Mouse (Mus musculus): Measurements from ENCODE around the gene Heatr5b.
"Not testable (repeated sequence)": the region's sequence is repeated elsewhere in the genome, so short reads cannot be mapped to it uniquely, and the experiment has no call there.

Gene Heatr5b

GRCm38 (mm10) chr17:78834856-78835835 lies at the start of gene Heatr5b, which contains the start of gene Gpatch11:
TSS of gene Heatr5b (minus strand) at chr17:78835364.
TSS of gene Gpatch11 (plus strand) at chr17:78835567.
- DNase-seq, result peak; percentile 99

- DNase-seq, result no peak
These were observed 48.1 kb upstream of the Heatr5b start for GRCm38 (mm10) chr17:78883291-78883690.

DNA sequence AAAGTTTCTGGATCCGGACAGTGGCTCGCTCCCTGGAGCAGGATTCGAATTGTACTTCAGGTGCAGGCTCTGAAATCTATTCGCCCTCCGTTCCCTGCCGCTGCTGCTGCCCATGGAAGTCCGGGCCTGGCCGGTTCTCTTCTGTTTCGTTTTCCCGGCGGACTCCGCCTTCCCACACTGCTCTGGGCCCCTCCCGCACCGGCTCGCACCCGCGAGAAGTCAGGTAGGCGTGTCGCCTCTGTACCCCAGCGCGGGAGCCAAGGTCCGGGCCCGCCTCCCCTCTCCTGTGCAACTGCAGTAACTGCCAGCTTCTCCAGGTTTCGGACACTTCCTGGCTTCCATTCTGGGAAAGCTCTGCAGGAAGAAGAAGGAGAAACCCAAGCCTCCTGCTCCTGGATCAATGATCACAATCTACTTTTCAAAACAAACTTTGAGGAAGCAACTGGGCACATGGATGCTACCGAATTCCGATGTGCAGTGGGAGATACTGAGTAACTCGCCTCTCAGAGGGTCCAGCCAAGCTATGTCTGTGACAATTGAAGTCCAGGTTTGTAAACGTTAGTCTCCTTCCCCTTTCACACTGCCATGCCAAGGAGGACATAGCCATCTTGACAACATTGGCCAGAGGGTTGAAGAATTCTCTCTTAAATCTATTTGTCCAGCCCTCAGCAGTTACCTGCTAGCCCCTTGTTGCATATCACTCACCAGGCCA lies 47.4 kb upstream of the Heatr5b start, which contains the start of gene Eif2ak2:
Gene Eif2ak2, minus strand, starts transcription at position 173 of the 712 bp plus-strand sequence.
- peak; percentile 76 for DNase-seq

- peak; percentile 37 for DNase-seq
These were observed 46.7 kb upstream of the Heatr5b start for GRCm38 (mm10) chr17:78881878-78882304.

DNA sequence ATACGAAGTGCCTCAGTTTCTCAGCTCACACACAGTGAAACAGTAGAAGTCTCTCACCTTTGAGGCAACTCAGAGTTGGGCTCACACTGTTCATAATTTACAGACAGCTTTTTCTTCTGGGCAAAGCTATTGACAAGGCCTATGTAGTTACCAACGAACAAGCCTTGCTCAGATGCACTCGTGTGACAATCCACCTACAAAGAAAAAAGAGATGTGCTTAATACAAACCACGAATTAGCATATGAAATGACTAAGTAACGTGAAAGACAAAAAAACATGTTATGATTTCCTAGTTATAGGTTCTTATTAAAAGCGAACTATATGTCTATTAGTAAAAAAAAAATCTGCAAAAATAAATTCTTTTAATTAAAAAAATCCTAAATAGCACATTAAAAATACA lies 38.7 kb upstream of the Heatr5b start:
- DNase-seq, result no peak

- no peak for DNase-seq
These were observed 21.1 kb upstream of the Heatr5b start for GRCm38 (mm10) chr17:78856243-78856642.

DNA sequence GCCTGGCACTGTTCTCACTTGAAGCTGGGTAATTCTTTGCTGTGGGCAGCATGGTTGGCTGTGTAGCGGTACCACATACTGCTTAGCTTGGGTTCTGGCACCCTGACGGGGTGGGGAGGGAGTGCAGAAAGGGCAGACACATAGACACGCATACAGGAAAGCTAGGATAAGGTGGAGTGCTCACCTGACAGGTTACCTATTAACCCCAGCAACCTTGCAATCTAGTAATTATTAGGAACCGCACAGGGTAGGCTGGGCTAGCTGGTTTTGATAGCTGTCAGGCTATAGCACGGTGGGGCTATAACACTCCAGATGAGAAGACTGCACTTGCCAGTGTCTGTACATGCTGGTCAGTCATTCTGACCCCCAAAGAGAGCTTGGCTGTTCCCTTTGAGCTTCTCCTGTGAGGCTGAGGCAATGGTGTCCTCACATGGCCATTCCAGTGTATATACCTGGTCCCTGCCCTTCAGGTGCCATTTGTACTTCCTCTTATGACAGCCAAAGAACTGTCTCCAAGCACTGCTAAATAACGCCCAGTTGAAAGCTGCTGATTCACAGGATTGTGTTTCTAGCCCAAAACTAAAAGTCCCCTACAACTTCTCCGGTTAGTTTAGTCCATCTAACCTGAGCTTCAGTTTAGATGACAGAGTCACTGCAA lies 7.2 kb upstream of the Heatr5b start:
- no peak for DNase-seq

DNA sequence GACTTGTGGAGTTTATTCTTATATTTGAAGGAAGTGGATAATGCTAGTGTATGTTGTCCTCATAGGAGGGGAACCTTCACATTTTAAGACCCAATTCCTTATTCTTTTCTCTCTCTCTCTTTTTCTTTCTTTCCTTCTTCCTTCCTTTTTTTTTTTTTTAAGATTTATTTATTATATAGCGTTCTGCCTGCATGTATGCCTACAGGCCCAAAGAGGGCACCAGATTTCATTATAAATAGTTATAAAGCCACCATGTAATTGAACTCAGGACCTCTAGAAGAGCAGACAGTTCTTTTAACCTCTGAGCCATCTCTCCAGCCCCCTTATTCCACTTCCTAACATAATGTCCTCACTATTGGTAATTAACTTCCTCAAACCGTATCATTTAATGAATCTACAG lies 892 bp upstream of the Heatr5b start:
- DNase-seq, result no peak

DNA sequence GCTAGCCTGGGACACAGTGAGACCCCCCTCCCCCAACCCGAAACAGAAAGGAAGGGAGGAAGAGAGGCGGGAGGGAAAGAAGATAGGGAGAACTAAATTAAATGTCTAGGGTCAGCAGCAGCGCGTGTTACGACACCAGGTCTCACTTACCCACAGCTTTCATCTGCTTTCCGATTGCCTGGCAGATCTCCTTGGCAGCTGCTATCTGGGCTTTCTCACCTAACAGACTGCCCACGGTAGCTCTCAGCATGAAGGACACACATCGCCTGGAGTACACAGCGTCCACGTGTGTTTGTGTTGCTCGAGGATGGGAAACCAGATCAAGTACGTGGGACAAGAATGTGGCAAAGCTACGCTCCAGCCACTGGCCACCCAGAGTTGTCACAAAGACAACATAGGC lies 10.8 kb downstream of the Heatr5b start:
- DNase-seq, result no peak

DNA sequence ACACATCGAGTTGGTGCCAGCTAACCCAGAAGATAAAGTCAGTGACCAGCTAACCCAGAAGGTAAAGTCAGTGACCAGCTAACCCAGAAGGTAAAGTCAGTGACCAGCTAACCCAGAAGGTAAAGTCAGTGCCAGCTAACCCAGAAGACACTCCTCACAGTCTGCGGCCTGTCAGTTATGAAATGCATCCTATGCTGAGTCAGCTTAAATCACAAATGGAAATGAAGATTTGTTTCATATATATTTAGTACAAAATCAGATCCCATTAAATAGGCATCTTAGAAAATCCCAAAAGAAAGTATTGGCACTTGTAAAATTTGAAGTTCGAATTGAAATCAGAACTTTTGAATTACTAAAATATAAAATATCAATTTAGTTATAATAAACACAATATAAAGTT lies 25.6 kb downstream of the Heatr5b start:
- DNase-seq, result no peak

DNA sequence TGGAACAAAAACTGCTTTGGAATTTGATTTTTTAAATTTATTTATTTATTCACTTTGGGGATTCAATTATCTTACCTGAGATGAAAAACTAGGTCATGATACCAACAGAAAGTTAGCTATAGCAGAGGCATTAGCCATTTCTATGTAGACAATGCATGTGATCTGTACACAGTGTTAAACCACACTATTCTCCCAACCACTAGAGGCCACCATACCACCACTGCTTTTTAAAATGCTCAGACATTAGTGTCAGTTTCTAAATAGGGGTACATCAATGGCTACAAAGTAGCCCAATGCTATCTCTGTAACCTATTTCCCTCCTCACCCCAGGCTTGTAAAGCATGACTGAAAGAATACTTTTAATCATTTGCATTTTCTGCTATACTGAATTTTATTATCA lies 26.1 kb downstream of the Heatr5b start:
- peak; percentile 11 for DNase-seq

DNA sequence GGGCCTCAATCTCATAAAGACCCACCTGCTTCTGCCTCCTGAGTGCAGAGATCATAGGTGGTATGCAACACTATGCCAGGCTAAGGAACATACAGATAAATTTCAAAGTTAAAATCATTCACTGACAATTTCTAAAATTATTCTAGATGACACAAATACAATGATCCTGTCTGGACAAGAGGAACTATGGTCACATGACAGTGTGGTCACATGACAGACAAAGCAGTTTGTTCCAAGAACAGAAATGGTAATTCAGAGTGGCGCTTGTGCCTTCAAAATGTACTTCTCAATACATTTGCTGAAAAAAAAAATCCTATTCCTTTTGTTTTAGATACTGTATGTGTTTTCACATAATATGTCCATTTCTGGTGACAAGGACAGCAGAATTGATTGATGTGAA lies 37.9 kb downstream of the Heatr5b start:
- no peak for DNase-seq

DNA sequence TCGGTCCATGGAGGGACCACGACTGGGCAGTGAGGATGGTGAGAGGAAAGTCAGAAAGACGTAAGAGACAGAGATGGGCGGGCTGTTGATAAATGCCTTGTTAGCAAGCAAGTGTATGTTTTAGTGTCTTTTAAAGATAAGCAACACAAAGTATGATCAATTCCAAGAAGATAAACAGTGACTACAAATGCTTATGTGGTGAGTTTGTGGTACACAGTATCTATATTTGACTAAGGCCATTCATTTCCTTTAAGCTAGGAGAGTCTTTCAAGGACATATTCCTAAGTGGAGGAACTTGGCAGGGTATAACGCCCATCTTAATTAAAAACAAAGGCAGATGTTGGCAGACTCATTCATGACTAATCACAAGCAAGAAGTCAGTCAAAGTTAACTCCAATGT lies 40.8 kb downstream of the Heatr5b start:
- no peak for DNase-seq

DNA sequence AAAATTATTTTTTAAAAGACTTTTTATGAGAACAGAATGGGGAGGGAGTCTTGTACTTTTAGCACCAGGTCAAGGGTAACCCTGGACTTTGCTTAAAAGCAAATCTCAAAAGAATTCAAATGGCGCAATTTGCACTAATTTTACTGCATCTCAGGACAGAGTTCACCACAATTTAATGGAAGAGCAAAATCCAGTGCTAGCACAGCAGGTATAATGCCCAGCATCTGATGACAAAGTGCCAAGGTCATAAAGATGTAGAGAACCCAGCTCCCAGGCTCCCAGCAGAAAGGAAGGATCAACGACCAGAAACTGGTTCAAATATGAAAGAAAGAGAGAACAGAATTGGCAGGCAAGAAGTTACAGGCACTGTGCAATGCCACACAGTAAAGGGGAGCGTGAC lies 43.0 kb downstream of the Heatr5b start:
- DNase-seq, result no peak

- no peak for DNase-seq
These were observed 43.5 kb downstream of the Heatr5b start for GRCm38 (mm10) chr17:78791690-78792070.

DNA sequence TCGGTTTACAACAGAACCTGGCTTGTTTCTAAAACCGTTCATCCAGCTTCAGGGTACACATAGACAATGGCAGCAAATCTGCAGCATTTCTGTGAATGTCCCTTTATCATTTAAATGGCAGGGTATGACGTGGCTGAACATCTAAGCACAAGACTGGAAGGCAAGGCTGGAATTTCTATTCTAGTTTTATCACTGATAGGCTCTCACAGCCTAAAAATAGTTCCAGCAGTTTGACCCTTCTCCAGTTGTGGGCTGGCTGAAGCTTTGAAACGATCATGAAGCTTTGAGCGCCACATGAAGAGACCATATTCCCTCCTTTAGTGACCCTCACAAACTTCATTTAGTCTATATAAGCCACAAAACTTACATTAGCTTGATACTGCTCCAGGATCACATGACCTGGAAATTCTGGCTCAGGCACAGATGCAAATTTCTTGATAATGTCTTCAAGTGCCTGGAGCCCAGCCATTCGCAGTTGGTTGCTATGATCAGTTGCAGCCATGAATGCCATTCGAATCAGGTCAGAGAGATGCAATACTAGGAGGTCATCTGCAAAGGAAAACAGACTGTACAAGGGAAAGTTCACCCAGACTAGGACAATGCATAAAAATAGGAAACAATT lies 44.0 kb downstream of the Heatr5b start:
- no peak for DNase-seq

DNA sequence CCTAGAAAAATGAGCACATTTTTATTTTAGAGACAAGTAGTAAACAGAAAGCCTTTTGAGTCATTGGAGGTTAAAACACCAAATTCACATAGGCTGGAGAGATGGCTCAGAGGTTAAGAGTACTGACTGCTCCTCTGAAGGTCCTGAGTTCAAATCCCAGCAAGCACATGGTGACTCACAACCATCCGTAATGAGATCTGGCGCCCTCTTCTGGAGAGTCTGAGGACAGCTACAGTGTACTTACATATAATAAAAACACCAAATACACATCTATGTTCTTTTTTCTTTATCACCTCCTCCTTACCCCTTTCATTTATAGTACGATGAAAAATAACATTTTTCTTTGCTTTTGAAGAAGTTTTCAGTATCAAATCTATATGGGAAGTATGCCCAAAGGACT lies 46.9 kb downstream of the Heatr5b start:
- not testable (repeated sequence) for DNase-seq

- no peak for DNase-seq
These were observed 56.4 kb downstream of the Heatr5b start for GRCm38 (mm10) chr17:78778765-78779164.

GRCm38 (mm10) chr17:78772317-78772716 lies 62.8 kb downstream of the Heatr5b start:
- DNase-seq, result no peak

- DNase-seq, result no peak
These were observed 64.2 kb downstream of the Heatr5b start for GRCm38 (mm10) chr17:78770932-78771331.

DNA sequence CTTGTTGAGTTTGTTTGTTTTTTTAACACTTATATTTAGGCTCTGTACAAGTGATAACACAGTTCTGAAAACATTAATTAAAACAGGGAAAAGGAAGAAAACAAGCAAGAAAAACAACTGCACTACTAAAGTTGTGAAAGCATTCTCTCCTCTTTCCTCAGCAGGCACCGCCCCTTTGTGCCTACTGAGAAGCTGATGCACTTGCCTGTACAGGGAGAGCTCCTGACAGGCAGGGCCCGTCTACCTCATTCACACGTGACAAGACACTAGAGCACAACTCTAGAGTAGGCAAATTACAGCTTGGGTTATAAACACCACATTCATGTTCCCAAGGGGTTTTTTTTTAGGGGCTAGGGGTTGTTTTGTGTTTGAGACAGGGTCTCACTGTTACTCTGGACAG lies 65.8 kb downstream of the Heatr5b start:
- DNase-seq, result no peak

DNA sequence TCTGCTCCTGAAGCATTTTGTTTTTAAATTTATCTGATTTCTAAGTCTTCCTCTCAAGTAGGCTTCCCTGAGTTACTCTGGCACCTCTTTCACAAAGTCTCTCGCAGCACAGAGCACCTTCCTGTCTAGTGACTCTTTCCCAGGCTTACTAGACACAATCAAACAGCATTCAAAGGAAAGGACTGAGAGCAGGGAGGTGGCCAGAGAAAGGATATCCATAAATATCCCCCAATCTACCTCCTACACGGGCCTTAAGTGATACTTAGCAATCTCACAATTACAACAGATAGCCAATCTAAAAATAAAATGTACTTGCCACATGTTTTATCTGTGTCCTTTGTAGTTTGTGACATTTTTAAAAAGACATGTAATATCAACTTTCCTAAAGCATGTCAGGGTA lies 66.2 kb downstream of the Heatr5b start:
- DNase-seq, result no peak

DNA sequence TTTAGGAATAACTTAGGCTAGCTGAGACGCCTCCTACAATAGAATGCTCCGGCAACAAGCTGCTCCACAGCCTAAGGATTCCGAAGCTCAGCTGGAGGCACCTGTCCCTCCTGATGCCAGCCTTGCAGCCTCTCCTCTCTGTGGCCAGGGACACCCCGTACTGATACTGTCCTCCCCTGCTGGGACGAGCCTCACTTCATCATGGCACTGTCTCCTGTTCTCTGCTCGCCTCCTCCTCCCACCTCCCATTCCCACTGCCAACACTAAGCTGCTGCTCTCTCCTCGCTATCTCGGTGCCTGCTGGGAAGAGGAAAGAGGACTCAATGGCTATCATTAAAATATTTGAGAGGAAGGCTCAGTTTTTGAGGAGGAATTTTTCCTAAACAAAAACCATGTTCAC lies 67.6 kb downstream of the Heatr5b start:
- no peak for DNase-seq

Data from thymus, postnatal 14 days (tissue).